Mouse (Mus musculus): ENCODE measurements around the gene Ptchd3. TPM values are rescaled to one million over a fixed set of nuclear protein-coding genes. Genes with fewer than 3 reads are reported as not detected.

Ptchd3 gene
- 90.9 TPM for polyA plus RNA-seq (2014; fragmentation: Illumina TruSeq; extraction: RNeasy Lipid Tissue Mini Kit (QIAGEN cat#74804); ENCODE audit: low read depth, low replicate concordance)

GRCm38 (mm10) chr11:121829947-121830346, at the start of gene Ptchd3:
Gene Ptchd3 (plus strand): TSS chr11:121830247.

Other genes starting within 250 kb of the Ptchd3 start
- gene B3gntl1, start 157.1 kb upstream of the Ptchd3 start, polyA plus RNA-seq (2014; fragmentation: Illumina TruSeq; extraction: RNeasy Lipid Tissue Mini Kit (QIAGEN cat#74804); ENCODE audit: low read depth, low replicate concordance): 1.2 TPM
- 1.1 TPM for gene Metrnl, start 128.7 kb upstream of the Ptchd3 start, polyA plus RNA-seq (2014; fragmentation: Illumina TruSeq; extraction: RNeasy Lipid Tissue Mini Kit (QIAGEN cat#74804); ENCODE audit: low read depth, low replicate concordance)

Data from testis, adult 10 weeks (tissue).